Mouse (Mus musculus): ENCODE results near the gene Haus2.
"Not testable (repeated sequence)": the region's sequence is repeated elsewhere in the genome, so short reads cannot be mapped to it uniquely, and the experiment has no call there.

The Haus2 gene

DNA sequence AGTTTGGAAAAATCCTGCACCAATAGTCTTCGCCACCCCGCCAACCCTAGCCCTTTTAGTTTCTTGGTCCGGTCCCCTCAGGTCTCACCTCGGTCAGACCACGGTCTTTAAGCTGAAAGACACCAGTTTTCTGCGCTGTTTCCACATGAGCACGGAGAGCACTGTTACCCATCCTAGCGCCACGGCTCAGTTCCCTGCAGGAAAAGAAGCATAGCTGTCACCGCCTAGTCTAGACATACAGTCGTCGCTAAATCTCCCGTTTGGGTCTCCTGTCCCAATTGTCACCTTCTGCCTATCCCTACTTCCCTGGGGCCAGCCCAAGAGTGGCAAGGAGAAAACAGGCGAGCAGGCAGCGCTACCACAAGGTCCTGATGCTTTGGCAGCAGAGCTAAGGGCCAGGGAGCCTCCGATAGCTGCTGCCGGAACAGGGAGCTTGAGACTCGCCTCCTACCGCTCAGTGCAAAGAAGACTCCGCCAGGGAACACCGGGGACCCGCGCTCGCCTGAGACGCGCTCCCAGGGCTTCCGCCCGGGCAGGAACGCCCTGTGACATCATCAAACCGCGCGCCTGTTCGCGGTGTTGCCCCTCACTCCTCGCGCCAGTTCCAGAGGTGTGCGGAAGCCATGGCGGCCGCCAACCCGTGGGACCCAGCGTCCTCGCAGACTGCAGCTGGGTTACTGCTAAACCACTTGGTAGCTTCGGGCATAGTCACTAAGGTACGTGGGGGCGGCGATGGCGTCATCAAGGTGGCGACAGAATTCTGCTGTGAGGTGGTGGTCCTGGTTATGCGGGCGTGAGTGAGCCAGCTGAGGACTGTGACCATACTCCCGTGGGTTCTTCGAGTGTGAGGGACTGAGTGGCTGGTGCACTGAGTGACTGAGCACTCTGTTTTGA is at the start of gene Haus2, which contains the start of gene Lrrc57:
Haus2 (plus strand) TSS at position 554 of the 894 bp plus-strand sequence.
Lrrc57 (minus strand) TSS at position 691 of the 894 bp plus-strand sequence.
- peak; percentile 80 to 87 for DNase-seq

DNA sequence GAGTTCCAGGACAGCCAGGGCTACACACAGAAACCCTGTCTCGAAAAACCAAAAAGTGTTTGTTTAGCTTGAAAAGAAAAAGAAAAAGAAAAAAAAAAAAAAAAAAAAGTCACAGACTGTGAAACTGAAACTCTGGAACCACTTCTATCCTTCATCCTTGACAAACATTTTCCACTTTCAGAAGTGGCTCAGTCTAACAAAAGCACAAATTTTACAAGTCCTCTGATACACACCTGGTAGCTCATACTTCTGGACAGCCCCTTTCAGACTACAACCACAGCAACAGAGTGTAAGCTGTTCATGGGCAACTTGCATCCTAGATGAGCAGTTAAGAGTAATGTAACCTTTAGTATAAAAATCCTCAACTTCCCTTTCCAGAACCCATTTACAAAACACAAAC is 47.7 kb upstream of the Haus2 start:
- DNase-seq: no peak

DNA sequence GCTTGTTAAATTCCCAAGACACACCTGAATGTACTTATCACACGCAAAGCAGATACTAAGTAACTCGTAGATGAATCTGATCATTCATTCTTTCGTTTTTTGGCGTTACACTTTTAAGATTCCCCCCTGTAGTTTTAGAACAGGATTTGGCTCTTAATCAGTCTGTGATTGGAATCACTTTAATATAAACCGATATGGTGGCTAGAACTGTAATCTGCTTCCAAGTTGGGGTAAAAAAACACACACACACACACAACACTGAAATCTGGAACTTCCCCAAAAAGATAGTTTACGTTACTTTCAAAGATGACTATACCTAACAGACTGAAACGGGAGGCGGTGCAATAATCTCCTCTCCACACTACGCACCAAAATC is 46.3 kb upstream of the Haus2 start:
- no peak for DNase-seq

DNA sequence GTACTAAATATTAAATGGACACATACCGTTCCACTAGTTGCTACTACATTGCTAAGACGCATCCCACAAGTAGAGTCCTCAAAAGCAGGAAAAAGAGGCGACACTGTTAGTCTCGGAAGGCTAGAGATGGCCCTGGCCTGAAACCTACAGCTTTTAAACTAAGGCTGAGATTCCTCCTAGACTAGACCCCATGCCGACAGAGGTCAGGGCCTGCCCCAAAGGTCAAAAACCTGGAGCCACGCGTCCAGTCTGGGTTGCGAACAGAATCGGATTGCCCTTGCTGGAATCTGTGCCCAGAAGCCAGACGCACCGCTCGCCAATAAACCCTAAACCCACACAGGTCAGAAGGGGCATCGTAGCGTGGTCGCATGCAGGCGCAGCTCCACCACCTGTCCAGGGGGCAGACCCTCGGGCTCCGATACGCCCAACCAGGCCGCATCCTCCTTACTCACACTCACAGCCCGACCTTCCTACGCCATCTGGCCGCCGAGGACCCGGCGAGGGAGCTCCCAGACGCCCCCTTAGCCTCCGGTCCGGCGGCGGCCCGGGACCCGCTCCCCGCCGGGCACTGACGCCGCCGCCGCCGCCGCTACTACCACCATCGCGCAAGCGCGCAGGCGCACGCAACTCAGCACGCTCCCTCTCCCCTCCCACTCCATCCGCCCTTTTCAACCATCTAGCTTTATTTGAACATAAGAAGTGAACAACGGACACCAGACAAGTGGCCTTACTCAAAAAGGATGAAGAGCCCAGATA is 45.8 kb upstream of the Haus2 start, which contains the start of gene Zfp106:
Zfp106 (minus strand) TSS at position 609 of the 756 bp plus-strand sequence.
- DNase-seq: peak; percentile 74 to 82

DNA sequence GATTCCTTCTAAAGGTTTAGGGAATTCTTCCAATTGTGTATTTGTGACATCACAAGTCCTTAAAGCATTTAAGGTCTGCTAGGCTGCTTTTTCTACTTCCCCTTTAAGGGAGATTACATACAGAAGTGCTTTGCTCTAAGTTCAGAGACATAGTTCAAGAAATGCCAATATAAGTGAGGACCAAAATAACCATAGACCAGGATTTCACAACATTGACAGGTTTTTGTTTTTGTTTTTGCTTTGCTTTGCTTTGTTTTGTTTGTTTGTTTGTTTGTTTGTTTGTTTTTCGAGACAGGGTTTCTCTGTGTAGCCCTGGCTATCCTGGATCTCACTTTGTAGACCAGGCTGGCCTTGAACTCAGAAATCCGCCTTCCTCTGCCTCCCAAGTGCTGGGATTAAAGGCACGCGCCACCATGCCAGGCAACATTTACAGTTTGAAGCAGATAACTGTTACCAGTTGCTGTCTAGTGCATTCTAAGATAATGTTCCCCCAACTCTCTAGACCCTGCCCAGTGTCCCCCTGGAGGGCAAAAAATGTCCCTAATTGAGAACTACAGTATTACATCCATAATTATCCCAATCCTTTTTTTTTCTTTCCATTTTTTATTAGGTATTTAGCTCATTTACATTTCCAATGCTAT is 44.5 kb upstream of the Haus2 start:
- not testable (repeated sequence) for DNase-seq

DNA sequence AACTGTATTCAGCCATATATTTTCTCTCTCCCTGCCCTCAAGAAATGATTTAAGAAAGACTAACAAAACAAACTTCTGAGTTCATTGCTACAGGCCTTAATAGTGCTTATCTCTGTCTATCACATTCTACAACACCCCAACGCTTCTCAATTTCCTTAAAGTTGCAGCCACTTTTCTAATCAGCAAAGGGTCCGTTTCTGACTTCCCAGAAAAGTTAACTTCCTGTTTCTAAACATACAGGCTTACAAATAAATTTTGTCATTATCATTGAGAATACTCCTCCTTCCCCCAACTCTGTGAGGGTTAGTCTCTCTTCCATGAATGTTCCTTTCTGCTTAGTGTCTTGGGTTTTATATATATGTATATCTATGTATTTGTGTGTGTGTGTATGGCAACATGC is 43.8 kb upstream of the Haus2 start:
- no peak for DNase-seq

DNA sequence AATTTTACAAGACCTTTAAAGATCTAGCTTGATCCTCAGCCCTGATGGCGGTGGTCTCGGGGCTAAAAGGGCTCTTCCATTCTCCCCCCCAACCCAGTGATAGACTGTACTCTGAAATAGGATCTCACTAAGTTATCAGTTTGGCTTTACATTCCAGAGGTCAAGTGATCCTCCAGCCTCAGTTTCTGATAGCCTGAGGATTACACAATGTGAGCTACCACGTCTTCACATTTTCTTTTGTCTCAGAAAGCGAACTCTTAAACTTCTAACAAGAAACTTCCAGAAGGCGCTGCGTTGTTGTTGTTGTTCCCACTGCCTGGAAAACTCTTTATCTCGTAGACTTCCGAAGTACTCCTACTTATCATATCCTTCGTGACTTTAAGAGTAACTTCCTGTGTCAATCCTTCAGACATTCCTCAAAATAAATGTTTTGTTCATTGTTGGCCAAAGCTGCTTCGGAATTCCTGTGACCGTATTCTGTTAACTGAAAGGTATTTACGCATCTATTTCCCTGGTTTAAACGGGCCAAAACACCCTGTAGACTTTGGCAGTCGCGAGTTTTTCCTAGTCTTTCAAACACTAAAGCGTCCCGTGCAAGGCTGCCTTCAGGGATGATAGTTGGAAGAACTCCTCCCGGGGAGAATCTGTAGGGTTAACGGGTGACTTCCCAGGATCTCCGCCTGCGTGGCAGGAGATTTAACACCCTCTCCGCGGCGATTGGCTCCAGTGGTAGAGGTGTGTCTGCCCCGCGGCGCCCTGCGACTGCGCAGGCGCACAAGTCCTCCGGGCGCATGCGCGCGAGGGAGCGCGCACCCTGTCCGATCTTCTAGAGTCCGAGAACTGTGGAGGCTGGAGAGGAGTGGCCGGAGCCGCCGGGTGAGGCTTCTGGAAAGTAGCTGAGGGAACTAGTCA is 42.0 kb upstream of the Haus2 start, which contains the start of gene Snap23:
Snap23 (plus strand) TSS at position 786 of the 912 bp plus-strand sequence.
- peak; percentile 85 to 89 for DNase-seq

DNA sequence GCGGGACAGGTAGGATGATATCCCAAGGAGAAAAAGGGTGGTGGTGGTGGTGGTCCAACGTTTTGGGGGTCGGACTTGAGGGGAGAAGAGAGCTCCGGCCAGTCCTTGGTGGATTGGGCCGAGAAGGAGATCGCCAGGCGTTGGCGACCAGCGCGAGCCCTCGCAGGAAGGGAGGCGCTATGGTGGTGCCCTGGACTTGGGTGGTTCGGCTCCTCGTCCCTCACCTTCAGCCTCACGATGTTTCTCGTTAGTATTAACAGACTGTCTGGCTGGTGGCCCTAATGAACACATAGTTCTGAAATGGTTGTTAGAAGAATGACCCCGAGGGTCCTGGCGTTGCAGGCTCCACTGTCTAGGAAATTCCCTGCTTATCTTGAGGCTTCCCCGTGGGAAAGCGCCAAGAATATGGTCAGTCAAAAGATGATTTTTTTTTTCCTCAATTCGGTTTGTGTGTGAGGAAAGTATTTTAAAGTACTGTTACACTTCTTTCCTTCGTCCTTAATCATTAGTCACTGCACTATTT is 41.3 kb upstream of the Haus2 start:
- DNase-seq: no peak

DNA sequence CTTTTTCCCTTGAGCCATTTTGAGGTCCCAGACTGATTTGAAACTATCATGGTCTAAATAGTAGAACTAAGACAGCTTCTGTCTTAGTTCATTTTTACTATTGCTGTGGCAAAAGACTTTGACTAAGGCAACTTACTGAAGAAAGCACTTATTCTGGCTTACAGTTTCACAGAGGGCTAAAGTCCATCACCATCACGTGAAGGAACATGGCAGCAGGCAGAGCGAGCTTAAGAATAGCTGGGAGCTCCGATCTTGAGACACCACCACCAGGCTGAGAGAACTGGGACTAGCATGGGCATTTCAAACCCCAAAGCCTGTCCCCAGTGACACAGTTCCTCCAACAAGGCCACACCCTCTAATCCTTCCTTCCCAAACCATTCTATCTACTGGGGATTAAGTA is 38.1 kb upstream of the Haus2 start:
- DNase-seq: no peak

DNA sequence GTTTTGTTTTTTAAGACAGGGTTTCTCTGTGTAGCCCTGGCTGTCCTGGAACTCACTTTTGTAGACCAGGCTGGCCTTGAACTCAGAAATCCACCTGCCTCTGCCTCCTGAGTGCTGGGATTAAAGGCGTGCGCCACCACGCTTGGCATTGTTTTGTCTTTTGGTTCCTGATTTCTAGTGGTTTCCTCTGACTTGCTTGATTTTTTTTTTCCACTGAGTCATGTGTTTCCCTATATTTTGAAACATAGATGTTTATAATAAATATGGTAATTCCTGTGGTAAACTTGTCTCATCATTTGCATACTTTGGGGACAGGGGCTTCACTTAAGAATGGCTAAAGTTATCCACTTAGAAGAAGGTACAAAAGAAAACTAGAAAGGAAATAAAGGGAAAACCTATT is 37.0 kb upstream of the Haus2 start:
- DNase-seq: not testable (repeated sequence)

DNA sequence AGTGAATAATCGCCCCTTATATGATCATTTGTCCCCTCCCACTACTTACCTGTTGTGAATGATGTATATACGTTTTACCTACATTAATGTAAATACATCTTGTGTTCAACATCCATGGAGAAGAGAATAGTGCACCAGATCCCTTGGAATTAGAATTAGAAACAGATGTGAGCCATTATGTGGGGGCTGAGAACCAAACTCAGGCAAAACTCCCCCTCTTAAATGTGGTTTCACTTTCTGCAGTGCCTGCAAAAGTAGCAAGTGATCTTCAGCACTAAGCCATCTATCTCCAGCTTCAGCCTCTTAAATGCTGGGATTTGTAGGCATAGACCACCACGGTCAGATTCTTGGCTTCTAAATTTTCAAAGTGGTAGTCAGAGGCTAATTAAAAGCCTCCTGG is 34.1 kb upstream of the Haus2 start:
- DNase-seq: no peak

DNA sequence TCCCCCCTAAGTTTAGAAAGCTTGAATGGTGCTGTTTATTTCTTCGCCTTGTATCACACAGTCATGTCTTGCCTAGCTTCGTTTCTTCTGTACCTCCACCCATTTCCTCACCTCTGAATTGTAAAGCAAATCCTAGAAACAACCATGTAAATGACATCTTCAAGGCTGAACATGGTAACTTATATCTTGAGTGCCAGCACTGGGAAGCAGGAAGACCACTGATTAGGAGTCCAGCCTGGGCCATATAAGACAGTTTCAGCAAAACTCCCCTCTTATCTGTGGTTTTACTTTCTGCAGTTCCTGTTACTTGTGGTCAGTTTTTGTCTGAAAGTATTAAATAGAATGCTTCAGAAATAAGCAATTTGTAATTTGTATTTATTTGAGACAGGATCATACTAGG is 33.2 kb upstream of the Haus2 start:
- DNase-seq: no peak

DNA sequence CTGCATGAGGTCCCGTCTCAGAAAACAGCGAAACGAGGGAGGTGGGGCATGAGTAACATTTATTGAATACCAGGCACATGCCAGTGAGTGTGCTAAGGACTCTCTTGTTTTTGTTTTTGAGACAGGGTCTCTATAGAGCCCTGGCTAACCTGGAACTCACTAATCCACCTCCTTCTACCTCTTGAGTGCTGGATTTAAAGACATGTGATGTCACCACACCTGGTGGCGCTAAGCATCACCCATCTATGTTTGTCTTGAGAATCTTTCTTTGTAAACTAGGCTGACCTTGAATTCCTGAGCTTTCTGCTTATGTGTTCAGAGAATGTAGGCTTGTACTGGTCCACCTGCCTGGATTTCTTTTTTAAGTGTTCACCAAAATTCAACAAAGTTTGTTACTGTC is 31.4 kb upstream of the Haus2 start:
- DNase-seq: no peak

DNA sequence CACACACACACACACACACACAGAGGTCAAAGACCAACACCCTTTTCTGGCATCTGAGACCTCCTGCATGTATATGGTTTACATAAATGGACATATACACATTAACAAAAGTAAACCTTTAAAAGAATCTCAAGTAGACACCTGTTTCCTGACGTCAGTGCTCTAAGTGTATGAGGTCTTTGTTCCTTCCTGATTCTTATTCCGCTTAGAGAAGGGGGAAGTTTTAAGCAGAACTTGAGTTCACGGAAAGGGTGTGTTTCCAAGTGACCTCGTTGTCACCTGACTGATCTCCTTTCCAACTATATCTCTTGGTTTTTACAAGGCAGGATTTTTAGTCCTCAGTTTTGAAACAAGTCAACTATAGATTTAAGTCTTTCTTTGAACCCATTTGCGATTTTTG is 30.9 kb upstream of the Haus2 start:
- no peak for DNase-seq

DNA sequence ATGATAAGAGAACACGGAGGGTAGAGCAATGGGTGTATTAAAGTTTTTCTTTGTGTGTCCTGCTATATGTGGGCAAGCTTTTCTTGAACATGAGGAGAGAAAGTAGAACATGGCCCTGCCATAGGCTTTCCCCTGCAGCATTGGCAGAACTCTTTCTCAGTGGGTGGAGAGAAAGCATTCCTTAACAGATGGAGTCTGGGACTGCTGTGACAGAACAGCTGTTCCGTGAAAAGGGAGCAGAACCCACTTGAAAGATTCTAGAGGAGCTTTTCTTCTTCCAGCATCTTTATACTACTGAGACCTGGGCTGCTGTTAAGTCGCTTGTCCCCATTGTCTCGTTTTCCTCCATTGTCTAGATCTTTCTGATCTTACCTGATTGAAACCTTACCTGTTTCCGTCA is 19.4 kb upstream of the Haus2 start:
- DNase-seq: no peak

DNA sequence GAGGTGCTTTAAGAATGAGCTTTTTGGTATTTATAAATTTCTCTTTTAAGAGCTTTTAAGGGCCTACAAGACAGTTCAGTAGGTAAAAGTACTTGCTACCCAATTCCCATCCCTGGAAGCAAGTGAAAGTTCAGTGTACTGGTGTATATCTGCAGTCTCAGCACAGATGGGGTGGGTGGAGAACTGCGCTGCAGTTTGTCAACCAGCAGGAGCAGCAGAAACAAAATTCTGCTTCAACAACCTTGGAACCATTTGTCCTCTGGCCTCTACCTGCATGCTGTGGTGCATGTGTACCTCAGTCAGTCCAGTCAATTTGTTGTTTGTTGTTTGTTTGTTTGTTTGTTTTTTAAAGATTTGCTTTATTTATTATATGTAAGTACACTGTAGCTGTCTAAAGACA is 17.0 kb upstream of the Haus2 start:
- DNase-seq: no peak

DNA sequence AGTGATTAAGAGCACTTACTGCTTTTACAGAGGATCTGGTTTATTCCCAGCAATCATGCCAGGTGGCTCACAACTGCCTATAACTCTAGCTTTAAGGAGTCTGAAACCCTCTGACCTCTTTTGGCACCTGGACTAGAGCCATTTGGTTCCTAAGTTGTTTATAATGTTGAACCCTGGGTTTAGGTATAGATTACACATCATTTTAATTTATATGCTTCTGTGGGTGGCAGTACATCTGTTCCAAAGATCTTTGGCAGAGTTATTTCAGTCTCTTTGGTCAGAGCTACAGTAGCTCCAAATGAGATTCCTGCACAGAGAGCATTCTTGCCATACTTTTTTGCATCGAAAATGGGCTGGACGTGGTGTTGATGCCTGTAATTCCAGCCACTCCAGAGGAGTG is 11.4 kb upstream of the Haus2 start:
- DNase-seq: no peak

DNA sequence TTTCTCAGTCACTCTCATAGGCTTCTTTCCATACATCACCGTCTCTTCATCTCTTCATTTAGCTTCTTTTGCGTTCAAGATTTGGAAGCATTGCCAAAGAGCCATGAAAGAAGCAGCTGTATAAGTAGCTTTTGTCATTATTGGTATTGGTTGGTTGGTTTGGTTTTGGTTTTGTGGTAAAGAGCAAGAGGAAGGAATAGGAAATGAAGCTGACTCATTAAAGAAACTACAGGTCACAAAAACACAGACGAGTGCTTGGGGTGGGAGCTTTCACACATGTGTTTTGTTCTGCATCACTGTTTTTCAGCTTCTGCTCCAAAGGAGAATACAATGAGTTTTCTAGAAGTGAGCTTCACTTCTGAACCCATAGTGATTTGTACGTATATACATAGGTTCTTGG is 9.7 kb upstream of the Haus2 start:
- DNase-seq: no peak

DNA sequence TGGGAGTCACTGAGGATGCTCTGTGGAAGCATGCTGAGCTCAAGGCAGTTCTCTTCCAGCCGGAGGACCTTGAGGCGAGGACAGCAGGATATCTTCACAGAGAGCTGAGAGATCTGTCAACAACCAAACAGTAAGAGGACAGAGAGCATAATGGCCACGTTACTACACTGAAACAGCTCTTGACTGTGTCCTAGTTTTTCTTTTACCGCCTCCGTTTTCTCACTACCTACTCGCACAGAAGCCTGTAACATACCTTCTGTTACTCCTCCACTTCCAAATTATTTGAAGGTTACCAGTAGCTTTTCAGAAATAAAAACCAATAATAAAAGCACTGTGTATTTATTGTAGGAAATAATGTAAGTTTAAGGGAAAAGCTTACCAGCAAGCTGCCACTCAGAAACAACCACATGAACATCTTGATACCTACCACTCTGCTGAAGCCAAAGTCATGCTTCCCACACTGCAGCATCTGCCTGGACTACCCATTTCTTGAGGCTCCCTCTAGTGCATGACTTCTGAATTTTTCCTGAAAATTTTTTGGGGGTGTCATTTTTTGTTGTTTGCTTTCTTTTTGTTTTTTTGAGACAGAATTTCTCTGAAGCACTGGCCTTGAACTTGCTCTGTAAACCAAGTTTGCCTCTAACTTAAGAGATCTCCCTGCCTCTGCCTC is 3.0 kb upstream of the Haus2 start:
- no peak for DNase-seq

DNA sequence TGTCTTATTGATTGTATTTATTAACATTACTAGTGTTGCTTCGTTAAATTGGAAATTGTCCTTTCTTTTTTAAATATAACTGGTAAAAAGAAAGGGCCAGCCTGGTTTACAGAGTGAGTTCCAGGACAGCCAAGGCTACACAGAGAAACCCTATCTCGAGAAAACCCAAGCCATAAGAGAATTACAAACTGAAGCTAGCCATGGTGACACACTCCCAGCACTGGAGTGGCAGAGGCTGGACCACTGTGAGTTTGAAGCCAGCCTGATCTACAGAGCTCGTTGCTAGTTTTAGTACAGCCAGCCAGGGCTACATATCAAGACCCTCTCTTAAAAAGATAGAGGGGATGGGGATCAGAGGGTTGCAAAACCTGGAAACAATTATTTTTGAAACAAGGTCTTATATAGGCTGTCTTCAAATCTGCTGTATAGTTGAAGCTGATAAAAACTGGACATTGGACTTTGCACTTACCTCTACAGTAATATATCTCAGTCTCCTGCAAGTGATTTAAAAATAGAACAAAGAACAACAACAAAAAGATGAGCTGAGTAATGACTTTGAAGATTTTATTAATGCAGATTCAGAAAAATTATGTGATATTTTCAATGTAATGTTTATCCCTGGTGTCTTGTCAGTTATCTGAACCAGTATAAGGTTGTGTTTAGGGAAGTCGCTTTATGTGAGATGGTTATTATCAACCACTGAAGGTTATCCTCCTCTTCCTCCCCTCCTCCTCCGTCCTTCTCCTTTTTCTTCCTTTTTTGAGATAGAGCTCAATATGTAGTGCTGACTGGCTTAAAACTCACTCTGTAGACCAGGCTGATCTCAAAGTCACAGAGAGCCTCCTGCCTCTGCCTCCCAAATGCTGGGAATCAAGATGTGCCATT is 7.3 kb downstream of the Haus2 start:
- no peak for DNase-seq

All from spleen, adult 18-20 months (tissue).